Mouse (Mus musculus) midbrain, embryonic 13.5 days (tissue): ENCODE measurements around the gene Nr4a2. TPM values are rescaled to one million over a fixed set of nuclear protein-coding genes. Genes with fewer than 3 reads are reported as not detected.

Experiments used
- ATAC-seq: fragments of 200-750 bp; cut with Nextera tagmentation; 2 replicates; pipeline ENCODE4 v1.8.0; 2017; ENCODE audit warnings: mild to moderate bottlenecking, moderate TSS enrichment, moderate library complexity
- H3K27ac ChIP-seq: fragments of 300-500 bp; sonication (generic); 2 replicates; pipeline ENCODE4 v1.5.1; 2015; ENCODE audit warnings: inconsistent platforms, mild to moderate bottlenecking, moderate library complexity
- H3K27me3 ChIP-seq: fragments of 300-500 bp; sonication (generic); 2 replicates; pipeline ENCODE4 v1.6.1; 2015; ENCODE audit warnings: mild to moderate bottlenecking, inconsistent platforms
- H3K36me3 ChIP-seq: fragments of 300-500 bp; sonication (generic); 2 replicates; pipeline ENCODE4 v1.6.1; 2015; ENCODE audit warnings: mild to moderate bottlenecking, inconsistent platforms
- H3K4me1 ChIP-seq: fragments of 300-500 bp; sonication (generic); replicated peaks from 2 replicates; pipeline ENCODE4 v1.6.1; 2015; ENCODE audit warnings: inconsistent platforms
- H3K4me2 ChIP-seq: fragments of 300-500 bp; sonication (generic); replicated peaks from 2 replicates; pipeline ENCODE4 v1.6.1; 2015; ENCODE audit warnings: moderate library complexity, mild to moderate bottlenecking, inconsistent platforms
- H3K4me3 ChIP-seq: fragments of 300-500 bp; sonication (generic); replicated peaks from 2 replicates; pipeline ENCODE4 v1.5.1; 2015; ENCODE audit warnings: mild to moderate bottlenecking, inconsistent platforms
- H3K9ac ChIP-seq: fragments of 300-500 bp; sonication (generic); replicated peaks from 2 replicates; pipeline ENCODE4 v1.6.1; 2015; ENCODE audit warnings: mild to moderate bottlenecking, inconsistent platforms
- H3K9me3 ChIP-seq: fragments of 300-500 bp; sonication (generic); 2 replicates; pipeline ENCODE4 v1.6.1; 2016; ENCODE audit warnings: mild to moderate bottlenecking, inconsistent platforms
- WGBS: fragments of 180-500 bp; shearing (Covaris S2); methylation state at CpG from one replicate; pipeline ENCODE4 v1.1.7; 2015; 5-methylcytosine and 5-hydroxymethylcytosine counted together
- polyA plus RNA-seq: library from polyadenylated mRNA; unstranded; fragments of >200 nt; fragmentation: Nextera tagmentation; extraction: Ambion mirVana; gene quantifications from 2 replicates; pipeline ENCODE4 v1.2.1, GENCODE M21; 2015

Gene Nr4a2
- polyA plus RNA-seq, 1 experiment from 2014 or later = 49.1 TPM

- WGBS = 80% methylated on average over 1 of the region's 1 CpGs
- Histone ChIP-seq H3K27me3 (no peaks in the 10 kb centered on the region), H3K4me3 (no peak overlapping the region), H3K4me1 (no peaks in the 10 kb centered on the region), H3K4me2 (no peak overlapping the region), H3K9me3 (no peaks in the 10 kb centered on the region), H3K36me3 (no peaks in the 10 kb centered on the region), H3K27ac (no peak overlapping the region), H3K9ac (no peak overlapping the region)
- ATAC-seq = no peak
These were observed 60.3 kb downstream of the Nr4a2 start for GRCm38 (mm10) chr2:57063480-57063879.

Other genes starting within 250 kb of the Nr4a2 start
- 11.6 and 12.0 TPM in 2 replicates for gene Gpd2, start 113.6 kb upstream of the Nr4a2 start, polyA plus RNA-seq